Mouse (Mus musculus) heart, postnatal 0 days (tissue): Measurements from ENCODE around the gene Zkscan6. TPM values are rescaled to one million over a fixed set of nuclear protein-coding genes. Genes with fewer than 3 reads are reported as not detected.
A peak's percentile ranks its signal among the peaks of the same experiment; 100 is the strongest.

Experiments
- ATAC-seq: fragments of 200-750 bp; cut with Nextera tagmentation; 2 replicates; pipeline ENCODE4 v1.8.0; 2017; ENCODE audit warnings: low read depth, moderate number of reproducible peaks, moderate library complexity; ENCODE audit not compliant: insufficient read depth
- DNase-seq: peaks from one replicate; pipeline ENCODE4 v3.0.0-alpha.2; 2016; ENCODE audit warnings: low spot score
- H3K27ac ChIP-seq: fragments of 300-500 bp; sonication (generic); 2 replicates; pipeline ENCODE4 v1.5.1; 2014; ENCODE audit warnings: low read depth, mild to moderate bottlenecking
- H3K27me3 ChIP-seq: fragments of 300-500 bp; sonication (generic); 2 replicates; pipeline ENCODE4 v1.6.1; 2014; ENCODE audit warnings: low read length, mixed read lengths; ENCODE audit not compliant: control insufficient read depth, insufficient read depth
- H3K36me3 ChIP-seq: fragments of 300-500 bp; sonication (generic); replicated peaks from 2 replicates; pipeline ENCODE4 v1.6.1; 2014; ENCODE audit warnings: low read length, mixed read lengths; ENCODE audit not compliant: control insufficient read depth, insufficient read depth
- H3K4me1 ChIP-seq: fragments of 300-500 bp; sonication (generic); 2 replicates; pipeline ENCODE4 v1.6.1; 2014; ENCODE audit warnings: antibody characterized with exemption; ENCODE audit not compliant: control insufficient read depth, insufficient read depth
- H3K4me2 ChIP-seq: fragments of 300-500 bp; sonication (generic); 2 replicates; pipeline ENCODE4 v1.6.1; 2014; ENCODE audit warnings: low read depth, mild to moderate bottlenecking, low read length, moderate library complexity
- H3K4me3 ChIP-seq: fragments of 300-500 bp; sonication (generic); 2 replicates; pipeline ENCODE4 v1.5.1; 2014; ENCODE audit warnings: low read depth, low read length
- H3K9ac ChIP-seq: fragments of 300-500 bp; sonication (generic); replicated peaks from 2 replicates; pipeline ENCODE4 v1.6.1; 2014; ENCODE audit warnings: low read depth, low read length, mixed read lengths
- H3K9me3 ChIP-seq: fragments of 300-500 bp; sonication (generic); replicated peaks from 2 replicates; pipeline ENCODE4 v1.6.1; 2016; ENCODE audit warnings: low read length; ENCODE audit not compliant: control insufficient read depth
- CTCF ChIP-seq: IDR thresholded peaks from 2 replicates; pipeline ENCODE4 v1.5.1; 2016; ENCODE audit warnings: antibody characterized with exemption, control low read depth, low read depth
- EP300 ChIP-seq: IDR thresholded peaks from 2 replicates; pipeline ENCODE4 v1.6.1; 2016; ENCODE audit warnings: antibody characterized with exemption, low read depth
- WGBS: fragments of 180-500 bp; shearing (Covaris S2); extraction: QIAGEN DNeasy Blood & Tissue Kit; methylation state at CpG from one replicate; pipeline ENCODE4 v1.1.7; 2014; 5-methylcytosine and 5-hydroxymethylcytosine counted together
- polyA plus RNA-seq: library from polyadenylated mRNA; unstranded; fragments of >200 nt; fragmentation: Nextera tagmentation; extraction: Ambion mirVana; gene quantifications from 2 replicates; pipeline ENCODE4 v1.2.1, GENCODE M21; 2015
- total RNA-seq: library from RNA; depleted of rRNA; stranded (reverse); fragments of >200 nt; gene quantifications from 2 replicates; pipeline ENCODE4 v1.2.3, GENCODE M21; 2014; ENCODE audit warnings: low replicate concordance

Zkscan6 gene
- total and polyA plus RNA-seq, 2 experiments from 2014 or later: 7.3 to 9.1 TPM

DNA sequence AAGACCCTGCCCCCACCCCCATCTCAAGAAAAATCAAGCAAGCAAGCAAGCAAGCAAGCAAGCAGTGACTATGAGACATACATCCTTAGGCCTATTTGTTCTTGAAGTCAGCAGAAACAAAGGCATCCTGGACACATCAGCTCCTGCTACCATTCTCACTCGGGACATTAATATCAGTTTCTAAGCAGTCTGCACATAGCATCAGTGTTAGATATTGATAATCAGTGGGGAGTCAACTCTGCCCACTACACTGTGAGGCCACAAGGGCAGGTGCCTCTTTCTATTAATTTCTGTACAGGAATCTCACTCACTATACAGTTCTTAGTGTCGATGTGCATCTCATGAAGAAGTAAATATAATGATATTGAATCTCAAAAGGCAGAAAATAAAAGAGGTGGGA lies 33.4 kb upstream of the Zkscan6 start:
- H3K4me1 ChIP-seq: peaks cover 23% of the 10 kb centered on the region
- H3K36me3 ChIP-seq: no peaks in the 10 kb centered on the region
- H3K27me3 ChIP-seq: no peaks in the 10 kb centered on the region
- DNase-seq (no peak), ATAC-seq (no peak)
- no peaks in the 10 kb centered on the region for H3K9me3 ChIP-seq
- no peak for TF ChIP-seq CTCF
- TF ChIP-seq EP300: no peak
- no peak overlapping the region for H3K4me3 ChIP-seq
- H3K4me2 ChIP-seq: no peak overlapping the region
- H3K27ac ChIP-seq: no peak overlapping the region
- no peak overlapping the region for H3K9ac ChIP-seq
- 56% methylated on average over 2 of the region's 2 CpGs for WGBS

DNA sequence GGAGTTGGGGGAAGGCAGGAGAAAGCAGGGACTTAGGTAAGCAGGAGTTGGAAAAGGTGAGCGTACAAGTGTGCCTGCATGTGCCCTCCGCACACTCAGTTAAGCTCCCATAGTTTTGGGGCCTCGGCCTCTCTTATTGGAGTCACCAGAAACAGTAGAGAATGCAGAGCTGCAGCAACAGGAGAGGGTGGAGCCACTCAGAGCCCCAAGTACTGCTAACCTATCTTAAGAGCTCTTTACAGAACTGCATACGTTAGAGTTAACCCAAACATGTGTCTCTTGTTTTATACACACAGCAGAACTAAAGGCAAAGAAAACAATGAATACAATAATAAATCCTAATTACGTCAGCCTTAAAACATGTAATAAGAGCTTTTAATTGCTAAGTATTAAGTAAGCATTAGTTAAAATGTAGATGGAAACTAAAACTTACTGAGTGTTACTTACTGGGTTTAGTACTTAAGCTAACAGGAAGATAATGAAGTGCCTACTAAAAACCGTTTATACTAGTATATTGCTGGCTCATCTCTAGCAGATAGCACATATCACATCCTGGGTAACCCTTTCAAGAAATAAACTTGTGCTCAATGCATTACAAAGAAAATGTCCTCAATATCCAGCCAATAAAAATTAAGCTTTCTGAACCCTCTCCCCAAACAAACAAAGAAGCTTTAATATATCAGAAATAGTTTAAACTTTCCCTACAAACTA lies 32.9 kb upstream of the Zkscan6 start:
- H3K4me1 ChIP-seq: peaks cover 29% of the 10 kb centered on the region
- no peaks in the 10 kb centered on the region for H3K27me3 ChIP-seq
- no peak for DNase-seq
- no peak overlapping the region for H3K9ac ChIP-seq
- no peak overlapping the region for H3K27ac ChIP-seq
- H3K36me3 ChIP-seq: no peaks in the 10 kb centered on the region
- ATAC-seq: no peak
- TF ChIP-seq CTCF (no peak), EP300 (no peak)
- no peaks in the 10 kb centered on the region for H3K9me3 ChIP-seq
- 52% methylated on average over 6 of the region's 6 CpGs for WGBS
- H3K4me2 ChIP-seq: no peak overlapping the region
- H3K4me3 ChIP-seq: no peak overlapping the region

DNA sequence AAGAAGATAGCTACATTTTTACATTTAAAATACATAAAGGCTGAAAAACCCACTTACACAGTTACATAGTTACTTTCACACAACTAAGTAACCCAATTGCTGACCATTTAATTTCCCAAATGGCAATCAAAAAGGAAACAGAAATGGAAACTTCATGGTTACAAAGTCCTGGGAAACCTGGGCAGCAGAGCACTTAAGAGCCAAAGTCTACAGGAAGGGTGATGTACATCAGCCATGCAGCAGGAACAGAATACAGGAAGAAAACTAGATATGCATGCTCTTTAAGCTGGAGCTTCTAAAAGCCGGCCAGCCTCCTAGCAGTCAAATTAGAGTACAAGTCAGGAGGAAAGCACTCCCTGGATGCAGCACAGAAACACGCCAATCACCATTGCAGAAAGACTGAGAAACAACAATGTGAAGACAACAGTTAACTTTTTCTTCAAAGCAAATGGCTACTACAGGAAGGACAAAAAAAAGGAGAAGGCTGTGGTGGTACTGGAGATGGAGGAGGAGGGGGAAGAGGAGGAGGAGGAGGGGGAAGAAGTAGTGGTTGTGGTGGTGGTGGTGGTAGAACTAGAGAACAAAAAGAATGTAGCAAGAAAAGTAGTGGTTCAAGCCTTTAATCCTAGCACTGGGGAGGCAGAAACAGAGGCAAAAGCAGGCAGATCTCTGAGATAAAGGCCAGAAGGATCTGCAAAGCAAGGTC lies 29.9 kb upstream of the Zkscan6 start:
- Histone ChIP-seq H3K27ac (no peak overlapping the region), H3K4me3 (no peak overlapping the region), H3K27me3 (no peaks in the 10 kb centered on the region), H3K4me2 (no peak overlapping the region), H3K9ac (no peak overlapping the region), H3K9me3 (no peaks in the 10 kb centered on the region), H3K36me3 (peaks cover 5% of the 10 kb centered on the region; the same call in 1 of the 2 replicates), H3K4me1 (peaks cover 29% of the 10 kb centered on the region)
- DNase-seq: no peak
- TF ChIP-seq EP300: no peak
- TF ChIP-seq CTCF: no peak
- ATAC-seq: no peak
- 32% methylated on average over 2 of the region's 2 CpGs for WGBS

GRCm38 (mm10) chr11:65777810-65778209 lies 29.2 kb upstream of the Zkscan6 start:
- Histone ChIP-seq H3K36me3 (peaks cover 5% of the 10 kb centered on the region; the same call in 1 of the 2 replicates), H3K4me3 (no peak overlapping the region), H3K9ac (no peak overlapping the region), H3K27me3 (no peaks in the 10 kb centered on the region), H3K4me2 (no peak overlapping the region), H3K9me3 (no peaks in the 10 kb centered on the region), H3K4me1 (peaks cover 29% of the 10 kb centered on the region), H3K27ac (no peak overlapping the region)
- no peak for ATAC-seq
- 61% methylated on average over 5 of the region's 5 CpGs for WGBS
- DNase-seq: no peak
- TF ChIP-seq EP300 (no peak), CTCF (no peak)

GRCm38 (mm10) chr11:65779066-65779465 lies 27.9 kb upstream of the Zkscan6 start:
- H3K27me3 ChIP-seq: no peaks in the 10 kb centered on the region
- H3K4me2 ChIP-seq: no peak overlapping the region
- H3K27ac ChIP-seq: peak overlapping the region; percentile 30; the same call in 1 of the 2 replicates
- 22% methylated on average over 1 of the region's 1 CpGs for WGBS
- H3K4me1 ChIP-seq: peaks cover 25% of the 10 kb centered on the region
- TF ChIP-seq EP300 (no peak), CTCF (no peak)
- no peak overlapping the region for H3K9ac ChIP-seq
- H3K4me3 ChIP-seq: no peak overlapping the region
- ATAC-seq: no peak
- DNase-seq: peak; percentile 22
- H3K9me3 ChIP-seq: no peaks in the 10 kb centered on the region
- H3K36me3 ChIP-seq: peaks cover 5% of the 10 kb centered on the region; the same call in 1 of the 2 replicates
